Mouse (Mus musculus) testis, postnatal 10 days (tissue): Measurements from ENCODE around the gene Dhx29.
"Not testable (repeated sequence)": the region's sequence is repeated elsewhere in the genome, so short reads cannot be mapped to it uniquely, and the experiment has no call there.

Experiments used
- DNase-seq: peaks from one replicate; pipeline ENCODE4 v3.0.0; 2021; ENCODE audit warnings: low spot score

The Dhx29 gene

GRCm38 (mm10) chr13:112987532-112987943, 60.3 kb downstream of the Dhx29 start, which contains the start of gene Ccno:
Ccno (plus strand) TSS chr13:112987802.
- DNase-seq: peak; percentile 93

- DNase-seq: no peak
Observed at GRCm38 (mm10) chr13:112987991-112988390, 60.7 kb downstream of the Dhx29 start.

- DNase-seq: peak; percentile 43
Observed at GRCm38 (mm10) chr13:112988866-112989265, 61.6 kb downstream of the Dhx29 start.

- DNase-seq: peak; percentile 46
Observed at GRCm38 (mm10) chr13:112989541-112989940, 62.3 kb downstream of the Dhx29 start.

- peak; percentile 37 for DNase-seq
Observed at GRCm38 (mm10) chr13:112990346-112990745, 63.1 kb downstream of the Dhx29 start.

GRCm38 (mm10) chr13:112993531-112994152, 66.4 kb downstream of the Dhx29 start, which contains the start of gene Mcidas:
Mcidas (plus strand) TSS chr13:112993845.
- peak; percentile 47 for DNase-seq

- peak; percentile 72 for DNase-seq
Observed at GRCm38 (mm10) chr13:112994191-112994590, 66.9 kb downstream of the Dhx29 start.

- no peak for DNase-seq
Observed at GRCm38 (mm10) chr13:112996407-112996806, 69.2 kb downstream of the Dhx29 start.

GRCm38 (mm10) chr13:112997369-112997768, 70.1 kb downstream of the Dhx29 start:
- no peak for DNase-seq

GRCm38 (mm10) chr13:112998427-112999201, 71.4 kb downstream of the Dhx29 start:
- DNase-seq: peak; percentile 43

GRCm38 (mm10) chr13:113000090-113000489, 72.8 kb downstream of the Dhx29 start:
- no peak for DNase-seq

GRCm38 (mm10) chr13:113000576-113001318, 73.5 kb downstream of the Dhx29 start:
- no peak for DNase-seq

GRCm38 (mm10) chr13:113012683-113013082, 85.4 kb downstream of the Dhx29 start:
- no peak for DNase-seq

GRCm38 (mm10) chr13:113013174-113013953, 86.1 kb downstream of the Dhx29 start:
- DNase-seq: not testable (repeated sequence)
